Mouse (Mus musculus): ENCODE data around the gene Gm21992. TPM values are rescaled to one million over a fixed set of nuclear protein-coding genes. Genes with fewer than 3 reads are reported as not detected.

The Gm21992 gene
- total RNA-seq, 2 experiments from 2014 or later, result 18.7 to 19.9 TPM

- no peak for DNase-seq
Measured at GRCm38 (mm10) chr19:4749975-4750374, 61.4 kb downstream of the Gm21992 start.

DNA sequence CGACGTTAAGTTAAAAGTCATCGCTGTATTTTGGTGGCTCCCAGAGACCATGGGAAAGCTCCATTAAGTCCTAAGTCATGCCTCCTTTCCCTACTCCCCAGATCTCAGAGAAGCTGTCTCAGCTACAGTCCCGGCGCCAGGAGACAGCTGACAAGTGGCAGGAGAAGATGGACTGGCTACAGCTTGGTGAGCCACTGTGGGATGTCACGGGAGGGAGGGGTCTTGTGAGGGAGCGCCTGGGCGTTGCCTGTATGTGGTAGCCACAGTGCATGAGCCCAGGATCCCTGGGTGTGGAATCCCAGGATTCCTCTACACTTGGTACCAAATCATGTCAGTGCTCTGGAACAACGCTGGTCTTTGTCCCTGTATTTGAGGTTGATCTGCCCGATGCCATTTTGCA, 62.9 kb downstream of the Gm21992 start:
- no peak for DNase-seq

DNA sequence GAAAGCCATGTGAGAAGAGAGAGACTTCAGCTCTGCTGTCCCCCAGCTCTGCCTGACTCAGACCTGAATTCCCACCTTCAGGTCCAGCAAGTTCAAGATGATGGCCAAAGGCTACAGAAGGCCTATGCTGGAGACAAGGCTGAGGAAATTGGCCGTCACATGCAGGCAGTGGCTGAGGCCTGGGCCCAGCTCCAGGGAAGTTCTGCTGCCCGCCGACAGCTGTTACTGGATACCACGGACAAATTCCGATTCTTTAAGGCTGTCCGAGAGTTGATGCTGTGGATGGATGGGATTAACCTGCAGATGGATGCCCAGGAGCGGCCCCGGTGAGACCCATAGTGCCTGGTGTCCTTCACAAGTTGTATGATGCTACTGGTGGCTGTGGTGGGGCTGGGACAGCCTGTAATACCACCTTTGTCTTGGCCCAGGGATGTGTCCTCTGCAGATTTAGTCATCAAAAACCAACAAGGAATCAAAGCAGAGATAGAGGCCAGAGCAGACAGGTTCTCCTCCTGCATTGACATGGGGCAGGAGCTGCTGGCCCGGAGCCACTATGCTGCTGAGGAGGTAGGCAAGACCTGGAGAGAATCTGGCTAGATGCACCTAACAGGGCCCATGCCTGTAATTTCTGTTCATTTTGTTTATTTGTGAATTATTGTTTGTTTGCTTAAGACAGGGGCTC, 63.6 kb downstream of the Gm21992 start:
- no peak for DNase-seq

GRCm38 (mm10) chr19:4746611-4747010, 64.8 kb downstream of the Gm21992 start:
- DNase-seq, result peak; percentile 81

GRCm38 (mm10) chr19:4745681-4746080, 65.7 kb downstream of the Gm21992 start:
- DNase-seq, result peak; percentile 21

DNA sequence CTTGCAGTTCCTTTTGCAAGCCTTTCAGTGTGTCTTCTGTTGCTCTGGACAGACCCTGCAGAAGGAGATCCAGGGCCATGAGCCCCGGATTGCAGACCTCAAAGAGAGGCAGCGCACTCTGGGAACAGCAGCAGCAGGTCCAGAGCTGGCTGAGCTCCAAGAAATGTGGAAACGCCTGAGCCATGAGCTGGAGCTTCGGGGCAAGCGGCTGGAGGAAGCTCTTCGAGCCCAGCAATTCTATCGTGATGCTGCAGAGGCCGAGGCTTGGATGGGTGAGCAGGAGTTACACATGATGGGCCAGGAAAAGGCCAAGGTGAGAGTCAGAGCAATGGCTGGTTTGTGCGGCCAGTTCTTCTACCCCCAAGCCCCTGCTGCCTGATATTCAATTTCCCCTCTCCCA, 66.4 kb downstream of the Gm21992 start:
- peak; percentile 80 for DNase-seq

- no peak for DNase-seq
Measured at GRCm38 (mm10) chr19:4744026-4744425, 67.4 kb downstream of the Gm21992 start.

GRCm38 (mm10) chr19:4743524-4743923, 67.9 kb downstream of the Gm21992 start:
- peak; percentile 46 for DNase-seq

- no peak for DNase-seq
Measured at GRCm38 (mm10) chr19:4742229-4742628, 69.2 kb downstream of the Gm21992 start.

DNA sequence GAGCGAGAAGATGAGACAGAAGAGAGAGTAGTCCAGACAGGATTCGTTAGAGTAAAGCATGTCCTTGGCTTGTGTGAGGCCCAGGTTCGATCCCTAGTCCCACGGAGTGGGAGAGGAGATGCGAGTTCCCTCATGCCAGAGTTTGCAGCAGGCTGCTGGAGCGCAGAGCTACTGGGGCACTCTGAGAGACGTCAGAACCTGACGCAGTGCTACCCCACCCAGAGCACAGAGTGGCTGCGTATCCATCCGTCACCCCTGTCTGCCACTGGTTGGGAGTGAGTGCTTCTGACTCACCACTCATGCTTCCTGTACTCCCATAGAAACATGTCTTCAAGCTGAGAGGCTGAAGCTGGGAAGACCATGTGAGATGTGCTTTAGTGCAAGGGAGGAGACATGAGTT, 69.9 kb downstream of the Gm21992 start:
- DNase-seq, result no peak

GRCm38 (mm10) chr19:4739762-4740161, 71.7 kb downstream of the Gm21992 start:
- DNase-seq, result no peak

GRCm38 (mm10) chr19:4739053-4739452, 72.4 kb downstream of the Gm21992 start:
- no peak for DNase-seq

GRCm38 (mm10) chr19:4737866-4738265, 73.5 kb downstream of the Gm21992 start:
- no peak for DNase-seq

- no peak for DNase-seq
Measured at GRCm38 (mm10) chr19:4733052-4733451, 78.4 kb downstream of the Gm21992 start.

- DNase-seq, result no peak
Measured at GRCm38 (mm10) chr19:4729186-4729585, 82.2 kb downstream of the Gm21992 start.

- peak; percentile 66 for DNase-seq
Measured at GRCm38 (mm10) chr19:4720671-4721244, 90.7 kb downstream of the Gm21992 start.

DNA sequence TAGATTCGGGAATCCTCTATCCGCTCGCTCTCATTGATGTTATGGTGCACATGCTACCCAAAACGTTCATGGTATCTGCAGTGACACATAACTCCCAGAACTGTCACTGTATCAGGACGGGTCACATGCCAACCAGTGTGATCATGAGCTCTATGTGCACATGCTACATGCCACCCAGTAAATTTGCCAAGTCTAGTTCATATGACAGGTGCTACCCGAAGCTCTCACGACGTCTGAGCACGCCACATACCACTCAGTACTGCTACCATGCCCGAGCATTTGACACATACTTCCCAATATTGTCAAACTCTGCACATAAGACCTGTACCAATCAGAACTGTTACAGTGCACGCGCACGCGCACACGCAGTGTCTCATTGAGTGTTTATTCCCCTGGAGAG, 91.3 kb downstream of the Gm21992 start:
- DNase-seq, result no peak

GRCm38 (mm10) chr19:4719351-4719764, 92.1 kb downstream of the Gm21992 start:
- DNase-seq, result peak; percentile 7

DNA sequence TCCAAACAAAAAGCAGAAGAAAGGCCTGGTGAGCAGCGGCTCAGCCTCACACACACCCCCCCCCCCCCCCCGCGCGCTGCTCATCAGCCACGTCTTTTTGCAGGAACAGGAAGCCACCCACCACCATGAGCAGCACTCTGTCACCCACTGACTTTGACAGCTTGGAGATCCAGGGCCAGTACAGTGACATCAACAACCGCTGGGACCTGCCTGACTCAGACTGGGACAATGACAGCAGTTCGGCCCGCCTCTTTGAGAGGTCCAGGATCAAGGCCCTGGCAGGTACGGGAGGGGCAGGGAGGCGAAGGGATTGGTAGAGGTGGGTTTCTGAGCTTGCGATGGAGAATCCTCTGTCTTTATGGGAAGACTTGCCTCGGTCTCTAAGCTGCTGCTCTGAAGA, 92.7 kb downstream of the Gm21992 start:
- no peak for DNase-seq

DNA sequence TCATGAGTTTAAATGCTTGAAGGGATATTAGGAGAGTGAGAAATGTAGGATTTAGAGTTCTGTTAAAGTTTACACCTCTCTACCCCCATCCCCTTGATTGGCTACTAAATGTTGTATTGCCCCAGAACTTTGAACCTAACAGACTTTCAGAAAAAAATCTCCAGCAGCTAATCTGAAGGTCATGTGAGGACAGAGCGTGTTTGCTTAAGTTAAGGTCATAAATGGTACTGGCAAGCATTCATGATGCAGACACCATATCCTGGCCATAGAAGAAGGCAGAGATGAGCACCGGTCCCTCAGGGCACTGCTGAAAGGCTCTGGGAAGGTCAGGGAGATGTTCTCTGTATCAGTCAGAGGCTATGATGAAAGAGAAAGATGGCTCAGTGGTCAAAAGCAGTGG, 94.1 kb downstream of the Gm21992 start:
- DNase-seq, result no peak

GRCm38 (mm10) chr19:4716756-4717155, 94.7 kb downstream of the Gm21992 start:
- no peak for DNase-seq

DNA sequence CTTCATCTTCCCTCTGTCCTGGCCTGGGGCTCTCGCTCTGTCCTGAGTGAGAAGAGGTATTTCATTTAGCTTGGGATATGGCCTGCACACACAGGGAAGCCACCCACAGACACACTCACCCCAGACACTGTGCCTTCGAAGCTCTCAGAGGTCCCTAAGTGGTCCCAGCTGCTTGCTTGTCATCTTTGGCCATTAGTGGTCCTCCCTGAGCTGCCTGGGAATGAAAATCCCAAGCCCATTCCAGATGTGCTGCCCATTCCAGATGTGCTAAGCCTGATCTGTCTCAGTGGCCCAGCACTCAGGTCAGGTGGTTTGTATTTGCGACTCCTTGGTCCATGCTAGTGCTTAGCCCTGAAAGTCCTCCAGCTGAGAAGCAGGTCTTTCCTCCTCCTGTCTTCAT, 97.5 kb downstream of the Gm21992 start:
- no peak for DNase-seq

DNA sequence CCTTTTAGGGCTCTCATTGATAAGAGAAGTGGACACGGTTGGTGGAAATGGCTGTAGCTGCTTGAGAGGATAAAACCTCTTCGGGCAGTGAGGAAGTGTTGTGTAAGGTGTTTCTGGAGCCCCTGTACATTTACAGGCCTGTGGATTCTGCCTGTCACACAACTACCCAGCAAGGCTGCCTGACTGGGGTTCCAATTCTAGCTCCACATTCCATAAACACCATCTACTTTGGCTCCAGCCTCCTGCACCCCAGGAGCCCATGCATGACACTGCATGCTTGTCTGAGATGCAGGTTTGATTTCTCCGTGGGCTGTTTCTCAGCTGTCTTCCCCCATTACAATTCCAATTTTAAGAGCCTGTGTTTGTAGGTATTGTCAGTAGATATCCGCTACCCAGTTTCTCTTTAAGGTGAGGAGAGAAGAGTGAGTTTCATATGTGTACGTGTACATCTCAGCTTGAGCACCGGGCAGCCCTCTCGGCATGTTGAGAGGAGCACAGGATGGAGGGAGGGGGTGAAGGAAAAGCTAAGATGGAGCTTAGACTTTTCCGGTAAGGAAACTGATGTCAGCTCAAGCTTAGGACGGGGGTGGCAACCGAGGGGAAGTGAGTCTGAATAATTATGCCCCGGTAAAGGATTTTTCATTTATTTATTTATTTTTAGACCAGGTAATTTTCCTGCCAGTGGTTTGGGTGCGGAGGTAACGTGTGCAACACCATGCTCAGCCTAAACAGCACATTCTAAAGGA, 98.5 kb downstream of the Gm21992 start:
- no peak for DNase-seq

Data from adrenal gland, postnatal 10 days (tissue).